Comparison of ENCODE assay signal across 8 mouse cellular contexts in genomic region chr1:152766032-152766772, GRCm38 (mm10). TPM values are rescaled to one million over a fixed set of nuclear protein-coding genes. Genes with fewer than 3 reads are reported as not detected.
DNase-seq lines count a peak whose midpoint lies in the region; ATAC-seq and TF ChIP-seq lines count a peak whose summit lies in the region.

Gene Rgl1 (minus strand): TSS chr1:152766351.
Gene Arpc5 (plus strand): TSS chr1:152766542.

- WGBS in embryonic facial prominence, embryonic 13.5 days: under 1% methylated on average over 86 of the region's 86 CpGs
- under 1% methylated on average over 86 of the region's 86 CpGs for WGBS in kidney, adult 2 months
- WGBS in limb, embryonic 12.5 days: under 1% methylated on average over 86 of the region's 86 CpGs
- under 1% methylated on average over 86 of the region's 86 CpGs for WGBS in midbrain, embryonic 15.5 days
- WGBS in spleen, adult 2 months: under 1% methylated on average over 86 of the region's 86 CpGs

- H3K4me1 ChIP-seq in embryonic facial prominence, embryonic 13.5 days: peaks cover 17% of the 10 kb centered on the region
- peaks cover 3% of the 10 kb centered on the region; the same call in 1 of the 2 replicates for H3K4me1 ChIP-seq in kidney, adult 2 months (ENCODE audit: control insufficient read depth, insufficient read depth, low read length)
- H3K4me1 ChIP-seq in limb, embryonic 12.5 days (replicated peaks): peaks cover 10% of the 10 kb centered on the region
- H3K4me1 ChIP-seq in midbrain, embryonic 15.5 days: peaks cover 17% of the 10 kb centered on the region
- H3K4me1 ChIP-seq in spleen, adult 2 months (ENCODE audit: control insufficient read depth, insufficient read depth, insufficient read length): no peaks in the 10 kb centered on the region

- H3K9me3 ChIP-seq in embryonic facial prominence, embryonic 13.5 days: no peaks in the 10 kb centered on the region
- H3K9me3 ChIP-seq in limb, embryonic 12.5 days: no peaks in the 10 kb centered on the region
- H3K9me3 ChIP-seq in midbrain, embryonic 15.5 days: no peaks in the 10 kb centered on the region

- H3K36me3 ChIP-seq in embryonic facial prominence, embryonic 13.5 days: peaks cover 16% of the 10 kb centered on the region
- peaks cover 2% of the 10 kb centered on the region for H3K36me3 ChIP-seq in kidney, adult 2 months (ENCODE audit: control insufficient read depth, insufficient read depth, low read length)
- H3K36me3 ChIP-seq in limb, embryonic 12.5 days: peaks cover 10% of the 10 kb centered on the region
- peaks cover 11% of the 10 kb centered on the region for H3K36me3 ChIP-seq in midbrain, embryonic 15.5 days (replicated peaks)
- peaks cover 16% of the 10 kb centered on the region for H3K36me3 ChIP-seq in spleen, adult 2 months (ENCODE audit: control insufficient read depth, insufficient read depth, low read length)

- peak within 1 kb of the TSS; percentile 93 for H3K9ac ChIP-seq in embryonic facial prominence, embryonic 13.5 days
- H3K9ac ChIP-seq in limb, embryonic 12.5 days (replicated peaks): peak within 1 kb of the TSS; percentile 92
- peak within 1 kb of the TSS; percentile 85 for H3K9ac ChIP-seq in midbrain, embryonic 15.5 days

- ATAC-seq in embryonic facial prominence, embryonic 13.5 days (ENCODE audit: insufficient number of reproducible peaks, insufficient read depth, low FRiP score, low TSS enrichment, low read depth): peak; percentile 97
- peak; percentile 95 for ATAC-seq in limb, embryonic 12.5 days (ENCODE audit: insufficient number of reproducible peaks, insufficient read depth, low FRiP score, low TSS enrichment, low read depth)
- ATAC-seq in midbrain, embryonic 15.5 days (replicated peaks): peak; percentile 97

- TF ChIP-seq POLR2A in kidney, adult 2 months (IDR thresholded peaks at IDR 0.05; ENCODE audit: low read depth, low read length): peak; percentile 95
- peak; percentile 96 for TF ChIP-seq POLR2A in spleen, adult 2 months (IDR thresholded peaks at IDR 0.05; ENCODE audit: low read depth, low read length)

- peak within 1 kb of the TSS; percentile 99 for H3K4me3 ChIP-seq in embryonic facial prominence, embryonic 13.5 days
- peak within 1 kb of the TSS; percentile 90 for H3K4me3 ChIP-seq in kidney, adult 2 months (ENCODE audit: insufficient read depth, low read depth, low read length)
- peak within 1 kb of the TSS; percentile 96 for H3K4me3 ChIP-seq in limb, embryonic 12.5 days (replicated peaks)
- peak within 1 kb of the TSS; percentile 80 for H3K4me3 ChIP-seq in midbrain, embryonic 15.5 days
- H3K4me3 ChIP-seq in spleen, adult 2 months (ENCODE audit: extremely low read depth, insufficient read depth, insufficient read length): peak within 1 kb of the TSS; percentile 100

- peak; percentile 97 for DNase-seq in 3134 (ENCODE audit: extremely low read depth, insufficient read length, low spot score)
- peak; percentile 98 to 99 for DNase-seq in adrenal gland, postnatal 36 days
- DNase-seq in heart, adult 18-20 months: peak; percentile 96 to 99
- DNase-seq in kidney, adult 2 months: peak; percentile 98
- peak; percentile 93 to 97 for DNase-seq in spleen, adult 2 months (ENCODE audit: low read depth in 1 of 2, low spot score in 2 of 2)

- peak within 1 kb of the TSS; percentile 77 for H3K27ac ChIP-seq in embryonic facial prominence, embryonic 13.5 days
- H3K27ac ChIP-seq in kidney, adult 2 months (ENCODE audit: insufficient read depth, low read depth, low read length): peak within 1 kb of the TSS; percentile 80
- H3K27ac ChIP-seq in limb, embryonic 12.5 days: peak within 1 kb of the TSS; percentile 78
- H3K27ac ChIP-seq in midbrain, embryonic 15.5 days: peak within 1 kb of the TSS; percentile 85
- H3K27ac ChIP-seq in spleen, adult 2 months (ENCODE audit: insufficient read depth, low read length): peak within 1 kb of the TSS; percentile 98

- no peak for TF ChIP-seq CTCF in kidney, adult 2 months (conservative IDR thresholded peaks at IDR 0.05; ENCODE audit: insufficient read depth, insufficient read length, low read depth, low read length)
- no peak for TF ChIP-seq CTCF in spleen, adult 2 months (IDR thresholded peaks at IDR 0.05; ENCODE audit: extremely low read depth, insufficient read depth, insufficient read length, insufficient replicate concordance)

- peak within 1 kb of the TSS; percentile 96 for H3K4me2 ChIP-seq in embryonic facial prominence, embryonic 13.5 days
- H3K4me2 ChIP-seq in limb, embryonic 12.5 days: peak within 1 kb of the TSS; percentile 96
- peak within 1 kb of the TSS; percentile 90 for H3K4me2 ChIP-seq in midbrain, embryonic 15.5 days

- peaks cover 8% of the 10 kb centered on the region; the same call in 1 of the 2 replicates for H3K27me3 ChIP-seq in embryonic facial prominence, embryonic 13.5 days
- no peaks in the 10 kb centered on the region for H3K27me3 ChIP-seq in kidney, adult 2 months (replicated peaks; ENCODE audit: control insufficient read depth, insufficient read depth, low read length)
- peaks cover 4% of the 10 kb centered on the region; the same call in 1 of the 2 replicates for H3K27me3 ChIP-seq in limb, embryonic 12.5 days
- no peaks in the 10 kb centered on the region for H3K27me3 ChIP-seq in midbrain, embryonic 15.5 days (replicated peaks)
- no peaks in the 10 kb centered on the region; the same call in 1 of the 2 replicates for H3K27me3 ChIP-seq in spleen, adult 2 months (ENCODE audit: control insufficient read depth, insufficient read depth, low read length)

RNA-seq across cellular contexts. Expression of gene Rgl1, which starts in this region (rescaled TPM):
- total RNA-seq in adrenal gland, postnatal 36 days (2021): 10 to 100 TPM; 27.6 to 37.2 TPM
- 39.6 and 41.1 TPM in 2 replicates for polyA plus RNA-seq in embryonic facial prominence, embryonic 13.5 days (2015; fragmentation: Nextera tagmentation; extraction: Ambion mirVana)
- 10 to 100 TPM; 23.5 to 25.8 TPM for total RNA-seq in heart, adult 18-20 months (2021)
- polyA plus RNA-seq in kidney, adult 2 months (2012; rRNA removed): 68.4 and 73.2 TPM in 2 replicates
- 24.5 and 25.7 TPM in 2 replicates for polyA plus RNA-seq in limb, embryonic 12.5 days (2016; fragmentation: Nextera tagmentation; extraction: Ambion mirVana)
- 14.9 and 15.7 TPM in 2 replicates for polyA plus RNA-seq in midbrain, embryonic 15.5 days (2015; fragmentation: Nextera tagmentation; extraction: Ambion mirVana)
- polyA plus RNA-seq in spleen, adult 2 months (2012; rRNA removed): 14.4 and 14.7 TPM in 2 replicates

RNA-seq across cellular contexts. Expression of gene Arpc5, which starts in this region (rescaled TPM):
- total RNA-seq in adrenal gland, postnatal 36 days (2021): 100 to 1,000 TPM; 102 to 125 TPM
- polyA plus RNA-seq in embryonic facial prominence, embryonic 13.5 days (2015; fragmentation: Nextera tagmentation; extraction: Ambion mirVana): 217 and 249 TPM in 2 replicates
- total RNA-seq in heart, adult 18-20 months (2021): 10 to 100 TPM; 26.2 to 29.7 TPM
- 67.4 and 67.5 TPM in 2 replicates for polyA plus RNA-seq in kidney, adult 2 months (2012; rRNA removed)
- 174 and 183 TPM in 2 replicates for polyA plus RNA-seq in limb, embryonic 12.5 days (2016; fragmentation: Nextera tagmentation; extraction: Ambion mirVana)
- polyA plus RNA-seq in midbrain, embryonic 15.5 days (2015; fragmentation: Nextera tagmentation; extraction: Ambion mirVana): 333 and 344 TPM in 2 replicates
- polyA plus RNA-seq in spleen, adult 2 months (2012; rRNA removed): 91.9 and 147 TPM in 2 replicates

Comparison
In these comparisons a context has a peak if more than half of its experiments do, and no peak if none do; other contexts are left out.
1. Peak in every context shown above with its lines: DNase-seq, ATAC-seq, H3K4me3 ChIP-seq and H3K27ac ChIP-seq.